Mouse (Mus musculus) heart, postnatal 0 days (tissue): ENCODE results near the gene Polg2.

Experiments used
- CTCF ChIP-seq: IDR thresholded peaks from 2 replicates; pipeline ENCODE4 v1.5.1; 2016; ENCODE audit warnings: antibody characterized with exemption, control low read depth, low read depth
- EP300 ChIP-seq: IDR thresholded peaks from 2 replicates; pipeline ENCODE4 v1.6.1; 2016; ENCODE audit warnings: antibody characterized with exemption, low read depth

DNA sequence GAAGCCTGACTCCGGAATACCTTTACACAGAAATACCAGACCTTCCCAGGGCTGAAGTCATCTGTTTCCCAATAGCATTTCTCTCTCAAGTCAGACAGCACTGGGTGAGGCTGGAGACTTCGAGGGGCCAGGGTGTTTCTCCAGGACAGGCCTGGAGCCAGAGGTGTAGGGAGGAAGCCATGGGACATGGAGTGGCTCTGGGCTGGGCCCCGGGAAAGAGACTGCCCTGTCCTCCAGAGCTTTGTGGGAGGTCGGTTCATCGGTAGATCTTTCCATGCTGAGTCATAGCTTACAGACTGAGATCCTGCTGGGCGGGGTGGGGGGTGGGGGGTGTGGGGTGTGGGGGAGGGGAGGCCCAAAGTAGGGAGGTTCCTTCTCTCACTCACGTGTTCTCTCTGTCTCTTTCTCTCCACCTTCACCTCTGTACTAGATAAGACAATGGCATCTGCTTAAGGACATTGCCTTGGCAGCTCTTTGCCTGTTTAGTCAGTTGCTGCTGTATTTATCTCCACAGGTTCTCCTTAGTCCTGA lies 56.4 kb downstream of the Polg2 start:
- TF ChIP-seq CTCF, result no peak
- no peak for TF ChIP-seq EP300
